Mouse (Mus musculus): ENCODE data around the gene BC005537. TPM values are rescaled to one million over a fixed set of nuclear protein-coding genes. Genes with fewer than 3 reads are reported as not detected.

Gene BC005537
- polyA plus RNA-seq, 1 experiment, result 23.9 TPM

DNA sequence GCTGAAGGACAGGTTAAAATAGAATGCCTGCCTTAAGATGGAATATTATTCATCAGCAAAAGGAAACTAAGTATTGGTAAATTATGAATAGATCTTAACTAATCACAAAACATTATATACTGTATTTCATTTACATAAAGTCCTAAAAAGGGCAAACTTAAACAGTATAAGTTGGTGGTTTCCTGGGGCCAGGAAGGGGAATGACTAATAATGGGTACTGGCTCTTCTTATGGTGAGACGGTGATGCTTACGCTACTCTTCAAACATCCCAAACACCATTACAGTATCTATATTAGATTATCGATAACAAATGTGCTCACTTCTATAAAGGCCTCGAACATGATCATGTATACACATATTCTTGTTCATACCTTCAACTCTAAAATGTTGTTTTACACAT, 2.8 kb upstream of the BC005537 start:
- WGBS, result 99% methylated on average over 4 of the region's 4 CpGs
- DNase-seq (ENCODE audit: low read depth, low spot score), result no peak

DNA sequence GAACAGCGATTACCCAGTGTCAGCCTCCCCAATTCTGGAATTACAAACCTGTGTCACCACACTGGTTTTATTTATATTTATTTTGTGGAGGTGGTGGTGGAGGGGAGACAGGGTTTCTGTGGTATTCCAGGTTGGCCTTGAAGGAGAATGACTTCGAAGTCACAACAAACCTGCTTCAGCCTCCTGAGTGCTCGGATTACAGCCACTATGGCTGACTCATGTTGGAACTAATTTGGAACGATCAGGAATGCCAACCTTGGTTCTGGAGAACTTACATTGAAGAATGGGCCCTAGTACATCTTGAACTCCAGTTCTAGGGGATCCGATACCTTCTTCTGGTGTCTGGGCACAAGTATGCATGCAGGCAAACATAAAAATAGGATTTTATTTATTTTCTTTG, 2.1 kb upstream of the BC005537 start:
- 58% methylated on average over 5 of the region's 5 CpGs for WGBS
- no peak for DNase-seq (ENCODE audit: low read depth, low spot score)

DNA sequence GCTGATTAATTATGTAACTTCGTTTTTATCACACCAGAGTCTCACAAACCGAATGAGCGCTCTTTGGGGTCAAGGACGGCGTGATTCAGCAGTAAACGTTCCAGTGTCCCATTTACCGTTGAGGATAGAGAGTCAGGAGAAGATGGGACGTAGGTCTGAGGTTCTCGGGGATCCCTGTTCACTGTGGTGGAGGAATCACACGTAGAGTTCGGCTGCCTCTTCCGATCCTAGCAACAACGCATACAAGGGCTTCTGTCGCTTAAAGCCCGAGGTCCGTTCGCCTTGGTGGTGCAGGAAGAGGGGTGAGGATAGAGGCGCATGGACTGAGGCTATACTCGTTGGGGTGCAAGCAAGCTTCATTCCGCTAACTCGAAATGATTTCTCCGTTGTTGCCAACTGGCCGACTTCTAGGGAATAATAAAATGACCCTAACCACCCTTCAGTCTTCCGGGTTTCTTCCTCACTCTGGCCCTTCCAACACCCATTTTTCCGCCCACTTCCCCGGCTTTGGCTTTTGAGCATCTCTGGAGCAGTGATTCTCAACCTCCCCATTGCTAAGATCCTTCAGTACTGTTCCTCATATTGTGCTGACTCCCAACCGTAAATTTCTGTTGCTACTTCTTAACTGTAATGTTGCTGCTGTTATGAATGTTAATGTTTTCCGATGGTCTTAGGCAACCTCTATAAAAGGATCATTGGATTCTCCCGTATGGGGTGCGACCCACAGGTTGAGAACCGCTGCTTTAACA, 1.4 kb upstream of the BC005537 start:
- no peak for DNase-seq (ENCODE audit: low read depth, low spot score)
- WGBS, result under 1% methylated on average over 31 of the region's 31 CpGs

DNA sequence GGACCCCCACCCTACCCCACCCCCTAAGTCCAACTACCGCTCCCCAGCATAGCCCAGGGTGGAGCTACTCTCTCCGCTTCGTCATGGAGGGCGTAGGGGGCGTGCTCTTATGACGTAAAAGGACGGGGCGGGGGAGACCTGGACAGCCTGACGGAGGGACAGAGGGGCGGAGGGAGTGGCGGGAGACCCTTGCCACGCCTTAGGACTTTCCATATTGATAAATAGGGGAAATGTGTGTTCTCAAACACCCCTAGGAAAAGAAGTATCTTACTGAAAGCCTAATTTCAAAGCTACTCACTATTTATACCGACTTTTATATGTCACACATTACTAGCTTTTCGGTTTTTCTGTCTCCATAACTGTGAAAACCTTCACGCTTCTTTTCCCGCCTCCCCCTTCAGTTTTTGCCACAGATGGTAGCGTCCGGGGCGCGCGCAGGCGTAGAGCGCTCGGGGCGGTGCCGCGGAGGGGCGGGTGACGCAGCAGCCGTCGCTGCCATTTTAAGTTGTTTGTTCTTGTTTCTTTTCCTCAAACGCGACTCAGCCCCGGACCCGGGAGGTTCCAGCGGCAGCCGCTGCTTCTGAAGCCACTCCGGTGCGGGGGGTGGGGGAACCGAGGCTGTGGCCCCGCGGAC, 666 bp upstream of the BC005537 start:
- peak; percentile 92 for DNase-seq (ENCODE audit: low read depth, low spot score)
- under 1% methylated on average over 42 of the region's 42 CpGs for WGBS

DNA sequence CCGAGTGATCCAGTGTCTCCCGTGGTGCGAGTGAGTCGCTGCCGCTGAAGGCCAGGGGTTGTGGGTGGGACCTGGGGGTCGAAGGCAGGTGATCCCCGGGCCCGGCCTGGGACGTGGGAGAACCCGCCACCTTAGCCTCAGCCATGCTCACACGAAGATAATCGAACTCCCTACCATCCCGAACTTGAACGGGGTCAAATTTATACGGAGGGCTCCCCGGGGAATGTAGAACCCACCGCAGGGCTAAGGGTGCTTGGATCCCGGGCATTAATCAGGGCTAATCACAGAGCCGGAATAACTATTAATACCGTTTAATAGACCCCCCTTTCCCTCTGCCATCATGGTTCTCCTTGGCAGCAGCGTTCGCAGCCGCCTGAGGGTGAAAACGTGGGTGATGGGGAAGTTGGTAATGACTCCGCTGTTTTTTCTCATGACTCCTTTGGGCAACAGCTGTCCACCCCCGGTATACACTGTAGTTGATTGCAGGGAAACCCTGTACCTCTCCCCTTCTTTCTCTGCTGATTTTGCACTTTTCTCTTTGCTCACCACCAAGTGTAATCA, 754 bp downstream of the BC005537 start:
- WGBS, result under 1% methylated on average over 26 of the region's 26 CpGs
- no peak for DNase-seq (ENCODE audit: low read depth, low spot score)

DNA sequence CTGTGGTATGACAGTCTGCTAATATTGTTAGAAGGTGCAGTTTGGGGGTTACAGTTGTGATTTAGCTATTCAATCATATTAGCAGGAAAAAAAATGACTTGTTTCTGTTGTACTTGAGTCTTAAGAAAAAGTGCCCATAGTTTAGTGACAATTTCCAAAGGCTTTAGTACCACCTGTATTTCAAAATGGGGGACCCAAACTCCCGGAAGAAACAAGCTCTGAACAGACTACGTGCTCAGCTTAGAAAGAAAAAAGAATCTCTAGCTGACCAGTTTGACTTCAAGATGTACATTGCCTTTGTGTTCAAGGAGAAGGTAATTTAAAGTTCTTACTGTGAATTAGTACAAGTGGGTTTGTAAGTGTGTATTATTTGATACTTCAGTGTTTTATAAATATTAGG, 1.7 kb downstream of the BC005537 start:
- WGBS, result 2% methylated on average over 2 of the region's 2 CpGs
- DNase-seq (ENCODE audit: low read depth, low spot score), result no peak

DNA sequence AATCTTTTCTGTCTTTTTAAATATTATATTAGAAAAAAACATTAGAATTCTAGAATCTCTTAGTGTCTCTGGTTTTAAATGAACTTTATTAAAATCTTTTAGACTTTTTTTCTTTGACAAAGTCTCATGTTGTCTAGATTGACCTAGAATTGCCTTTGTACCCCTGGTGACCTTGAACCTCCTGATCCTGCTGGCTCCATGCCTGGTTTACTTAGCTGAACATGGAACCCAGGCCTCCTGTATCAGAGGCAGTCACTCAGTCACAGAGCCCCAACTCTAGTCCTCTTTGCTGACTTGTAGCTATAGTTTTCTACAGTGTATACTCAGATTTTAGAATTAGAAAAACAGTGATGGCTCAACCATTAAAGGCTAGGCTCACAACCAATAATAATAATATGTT, 4.6 kb downstream of the BC005537 start:
- DNase-seq (ENCODE audit: low read depth, low spot score), result no peak

DNA sequence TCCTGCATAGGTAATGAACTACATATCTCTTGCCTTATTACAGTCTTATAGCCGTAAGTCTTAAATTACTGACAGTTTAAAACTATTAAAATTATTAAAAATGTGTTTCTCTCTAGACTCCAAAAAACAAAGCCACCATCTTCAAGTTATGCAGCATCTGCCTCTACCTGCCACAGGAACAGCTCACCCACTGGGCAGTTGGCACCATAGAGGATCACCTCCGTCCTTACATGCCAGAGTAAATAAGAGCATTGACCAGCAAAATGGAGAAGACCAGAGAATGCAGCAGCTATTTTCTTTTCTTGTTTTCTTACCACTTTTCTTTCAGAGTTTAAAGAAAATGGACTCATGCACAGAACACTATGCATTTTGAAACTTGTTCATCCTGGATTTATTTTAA, 11.1 kb downstream of the BC005537 start:
- WGBS, result 90% methylated on average over 2 of the region's 2 CpGs
- DNase-seq (ENCODE audit: low read depth, low spot score), result no peak

DNA sequence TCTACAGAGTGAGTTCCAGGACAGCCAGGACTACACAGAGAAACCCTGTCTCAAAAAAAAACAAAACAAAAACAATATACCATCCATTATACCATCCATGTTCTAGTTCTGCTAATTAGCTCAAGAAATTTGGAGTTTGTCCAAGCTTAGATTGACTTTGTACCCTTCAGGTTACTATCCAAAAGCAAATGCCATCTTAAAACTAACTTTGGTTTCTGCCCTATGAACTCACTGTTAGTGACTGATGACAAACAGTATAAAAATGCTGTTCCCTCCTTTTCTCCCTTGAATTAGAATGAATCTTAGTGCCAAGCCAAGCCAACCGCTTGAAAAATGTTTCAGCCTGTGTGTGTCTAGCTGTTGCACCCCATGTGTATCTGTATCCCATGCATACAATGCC, 13.2 kb downstream of the BC005537 start:
- WGBS, result 79% methylated on average over 1 of the region's 1 CpGs
- no peak for DNase-seq (ENCODE audit: low read depth, low spot score)

DNA sequence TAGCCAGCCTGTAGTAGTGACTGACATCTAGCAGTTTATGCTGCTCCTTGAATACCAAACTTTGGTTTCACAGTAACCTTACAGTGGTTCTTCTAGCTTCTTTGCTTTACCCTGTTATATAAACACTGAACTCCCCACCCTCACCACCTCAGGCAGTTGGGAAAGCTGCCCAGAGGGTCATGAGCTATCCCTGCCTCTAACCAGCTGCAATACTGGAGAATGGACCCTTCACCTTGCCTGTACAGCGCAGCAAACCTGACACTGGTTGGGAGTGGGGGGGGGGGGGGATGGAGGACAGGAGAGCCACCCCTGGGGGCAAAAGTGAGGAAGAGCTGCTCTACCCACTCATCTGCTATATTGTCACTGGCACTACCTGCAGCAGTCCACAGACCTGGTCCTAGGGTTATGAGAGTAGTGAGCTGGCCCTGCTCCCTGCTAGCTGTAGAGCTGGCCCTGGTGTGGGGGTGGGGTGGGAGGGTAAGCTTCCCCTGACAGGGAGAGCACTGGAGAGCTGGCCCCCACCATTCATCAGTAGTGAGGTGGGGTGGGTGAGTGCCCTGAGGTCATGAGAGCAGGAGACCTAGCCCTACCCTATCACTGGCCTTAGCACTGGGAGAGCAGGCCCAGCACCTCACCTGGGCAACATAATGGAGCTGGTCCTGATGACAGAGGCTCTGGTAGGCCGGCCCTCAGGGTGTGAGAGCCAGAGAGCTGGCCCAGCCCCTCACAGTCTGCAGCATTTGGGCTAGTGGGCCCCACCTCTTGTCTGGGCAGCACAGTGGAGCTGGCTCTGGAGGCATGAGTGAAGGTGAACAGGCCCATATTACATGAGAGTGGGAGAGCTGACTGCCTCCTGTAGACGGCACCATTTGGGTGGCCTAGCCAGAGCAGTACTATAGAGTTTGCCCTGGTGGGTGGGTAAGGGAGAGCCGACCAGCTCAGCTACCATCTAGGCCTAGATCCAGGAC, 15.0 kb downstream of the BC005537 start:
- DNase-seq (ENCODE audit: low read depth, low spot score), result no peak
- WGBS, result 61% methylated on average over 4 of the region's 4 CpGs

DNA sequence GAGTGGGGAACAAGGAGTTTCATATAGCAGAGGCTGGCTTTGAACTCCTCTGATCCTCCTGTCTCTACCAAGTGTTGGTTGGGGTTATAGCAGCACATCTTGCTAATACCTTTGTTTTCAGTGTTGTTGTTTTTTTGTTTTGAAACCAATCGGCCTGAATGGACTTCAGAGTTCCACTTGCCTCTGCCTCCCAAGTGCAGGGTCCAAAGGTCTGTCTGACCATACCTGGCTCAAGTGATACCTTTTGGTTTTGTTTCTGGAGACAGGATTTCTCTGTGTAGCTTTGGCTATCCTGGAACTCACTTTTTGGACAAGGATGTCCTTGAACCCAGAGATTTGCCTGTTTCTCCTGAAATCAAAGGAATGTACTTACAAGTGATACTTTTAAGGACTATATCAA, 18.5 kb downstream of the BC005537 start:
- WGBS, result 70% methylated on average over 1 of the region's 1 CpGs
- no peak for DNase-seq (ENCODE audit: low read depth, low spot score)

DNA sequence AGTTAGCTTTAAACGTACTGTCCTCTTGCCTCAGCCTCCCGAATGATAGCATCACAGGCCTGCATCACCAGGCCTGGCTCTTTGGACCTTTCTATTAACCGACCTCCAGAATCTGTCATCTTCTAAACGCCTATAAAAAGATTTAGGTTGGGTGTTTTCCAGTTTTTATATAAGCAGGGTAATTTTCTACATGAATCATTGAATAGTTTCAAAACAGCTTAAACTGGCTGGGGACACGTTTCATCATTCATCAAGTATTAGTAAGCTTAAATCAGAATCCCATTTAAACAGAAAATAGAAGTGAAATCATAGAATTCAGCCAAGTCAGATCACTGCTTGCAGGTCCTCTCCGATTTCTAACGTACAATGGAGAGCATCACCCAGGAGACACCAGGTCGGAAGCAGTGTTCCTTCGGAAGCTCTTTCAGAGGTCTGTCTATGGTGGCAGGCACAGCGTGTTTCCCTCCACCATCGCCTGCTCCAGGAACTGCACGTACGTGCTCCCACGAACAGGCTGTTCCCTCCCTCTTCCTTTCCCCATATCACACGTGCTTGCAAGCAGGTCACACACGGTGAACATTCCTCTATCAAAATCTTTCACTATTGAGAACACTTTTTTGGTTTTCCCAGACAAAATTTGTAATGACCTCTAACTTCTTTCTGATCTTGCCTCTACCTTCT, 21.3 kb downstream of the BC005537 start:
- DNase-seq (ENCODE audit: low read depth, low spot score), result no peak
- WGBS, result 84% methylated on average over 16 of the region's 16 CpGs

DNA sequence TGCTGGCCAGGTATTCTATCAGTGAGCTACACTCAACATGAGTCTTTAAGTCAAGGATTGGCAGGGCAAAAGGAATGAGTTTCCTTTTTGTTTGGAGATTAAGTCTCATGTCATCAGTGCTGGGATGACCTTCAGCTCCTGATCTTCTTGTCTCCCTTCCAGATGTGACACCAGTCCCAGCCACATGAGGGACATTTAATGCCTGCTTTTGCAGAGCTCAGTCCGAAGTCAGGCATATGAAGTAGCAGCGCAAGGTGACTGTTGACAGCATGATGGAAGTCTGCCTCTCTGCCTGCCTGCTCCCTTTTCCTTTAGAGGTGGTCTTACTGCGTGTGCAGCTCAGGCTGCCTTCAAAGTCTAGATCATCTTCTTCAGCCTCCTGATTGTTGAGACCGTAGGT, 23.2 kb downstream of the BC005537 start:
- 95% methylated on average over 4 of the region's 4 CpGs for WGBS
- no peak for DNase-seq (ENCODE audit: low read depth, low spot score)

DNA sequence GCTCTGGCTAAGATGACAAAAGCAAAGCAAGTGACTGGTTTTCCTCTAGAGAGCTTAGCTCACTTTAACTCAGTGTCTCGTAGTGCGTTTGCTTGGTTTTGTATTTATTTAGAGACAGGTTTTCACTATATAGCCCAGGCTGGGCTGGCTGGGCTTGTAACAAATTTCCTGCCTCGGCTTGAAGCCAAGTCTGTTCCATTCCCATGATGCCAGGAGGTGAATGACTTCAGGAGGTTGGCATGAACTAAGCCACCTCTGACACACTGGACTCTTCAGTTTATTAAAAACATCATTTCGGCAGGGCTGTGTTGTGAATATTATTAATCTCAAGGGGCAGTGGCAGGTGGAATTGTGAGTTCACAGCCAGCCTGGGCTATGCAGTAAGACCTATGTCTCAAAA, 24.1 kb downstream of the BC005537 start:
- 38% methylated on average over 4 of the region's 4 CpGs for WGBS

DNA sequence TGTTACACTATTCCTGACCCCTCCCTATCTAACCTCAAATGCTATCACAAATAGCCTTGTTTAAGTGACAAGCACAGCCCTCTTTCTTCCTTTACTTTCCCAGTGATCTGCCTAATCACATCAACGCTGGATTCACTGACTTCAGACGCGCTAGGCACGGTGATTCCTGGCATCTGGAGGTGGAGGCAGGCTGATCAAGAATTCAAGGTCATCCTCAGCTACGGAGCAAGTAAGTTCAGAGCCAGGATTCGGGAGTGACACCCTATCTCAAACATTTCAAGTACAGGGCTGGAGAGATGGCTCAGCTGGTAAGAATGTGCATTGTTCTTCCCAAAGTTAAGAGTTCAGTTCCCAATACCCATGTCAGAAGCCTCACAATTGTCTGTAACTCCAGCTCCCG, 24.7 kb downstream of the BC005537 start:
- 50% methylated on average over 7 of the region's 7 CpGs for WGBS

More for the DNA sequence above, 24.1 kb downstream of the BC005537 start:
- DNase-seq (ENCODE audit: low read depth, low spot score), result no peak

DNA sequence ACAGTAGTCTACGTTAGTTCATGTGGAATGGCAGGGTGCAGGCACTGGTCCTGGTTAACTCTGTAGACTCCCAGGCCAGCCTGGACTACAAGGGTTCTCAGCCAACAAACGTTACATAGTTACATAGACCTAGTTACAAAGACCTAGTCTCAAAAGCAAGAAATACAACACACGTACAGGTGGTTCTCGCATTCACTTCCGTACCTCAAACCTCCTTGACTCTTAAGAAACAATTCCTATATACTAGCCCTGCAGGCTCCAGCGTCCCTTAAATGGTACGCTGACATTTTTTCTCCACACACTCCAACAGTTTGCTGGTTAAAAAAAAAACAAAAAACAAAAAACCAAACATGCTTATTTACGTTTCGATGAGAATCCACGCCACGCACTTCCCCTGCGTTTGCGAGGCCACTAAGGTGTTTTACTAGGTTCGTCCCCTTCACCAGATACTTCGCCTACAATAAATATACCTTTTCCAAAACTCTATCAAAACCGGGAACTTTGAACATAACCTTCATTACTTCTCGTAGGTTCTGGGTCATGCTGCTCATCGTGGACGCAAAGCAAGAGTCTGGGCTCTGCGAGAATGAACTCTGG, 29.4 kb downstream of the BC005537 start:
- WGBS, result under 1% methylated on average over 20 of the region's 20 CpGs
- no peak for DNase-seq (ENCODE audit: low read depth, low spot score)

More for the DNA sequence above, 24.7 kb downstream of the BC005537 start:
- no peak for DNase-seq (ENCODE audit: low read depth, low spot score)

DNA sequence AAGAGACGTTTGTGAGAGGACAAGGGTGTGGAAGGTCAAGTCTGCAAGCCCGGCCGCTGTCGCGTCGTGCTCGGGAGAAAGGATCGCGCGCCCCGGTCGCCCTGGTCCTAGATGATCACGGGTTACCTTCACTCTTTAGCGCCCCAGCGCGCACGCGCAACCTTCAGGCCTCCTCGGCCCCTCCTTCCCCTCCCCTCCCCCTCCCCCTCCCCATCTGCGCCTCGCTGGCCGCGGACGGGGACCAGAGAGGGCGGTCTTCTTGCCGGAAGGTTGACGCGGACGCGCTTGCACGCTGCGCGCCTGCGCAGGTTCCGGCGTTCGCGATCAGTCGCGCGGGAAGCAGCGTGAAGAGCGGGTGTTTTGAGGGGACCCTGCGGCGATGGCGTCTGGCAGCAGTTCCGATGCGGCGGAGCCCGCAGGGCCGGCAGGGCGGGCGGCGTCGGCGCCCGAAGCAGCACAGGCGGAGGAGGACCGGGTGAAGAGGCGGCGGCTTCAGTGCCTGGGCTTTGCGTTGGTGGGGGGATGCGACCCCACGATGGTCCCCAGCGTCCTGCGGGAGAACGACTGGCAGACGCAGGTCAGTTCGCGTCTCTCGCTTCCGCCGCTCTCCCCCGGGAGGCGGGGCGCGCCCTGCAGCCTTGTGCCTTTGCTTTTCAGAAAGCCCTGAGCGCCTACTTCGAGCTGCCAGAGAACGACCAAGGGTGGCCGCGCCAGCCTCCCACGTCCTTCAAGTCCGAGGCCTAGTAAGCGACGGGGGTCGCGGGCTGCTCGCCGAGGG, 30.1 kb downstream of the BC005537 start, which contains the start of the genes Acot13 and Tdp2:
Acot13 (minus strand) TSS at position 188 of the 778 bp plus-strand sequence.
Tdp2 (plus strand) TSS at position 327 of the 778 bp plus-strand sequence.
- WGBS, result under 1% methylated on average over 90 of the region's 90 CpGs
- DNase-seq (ENCODE audit: low read depth, low spot score), result peak; percentile 97

DNA sequence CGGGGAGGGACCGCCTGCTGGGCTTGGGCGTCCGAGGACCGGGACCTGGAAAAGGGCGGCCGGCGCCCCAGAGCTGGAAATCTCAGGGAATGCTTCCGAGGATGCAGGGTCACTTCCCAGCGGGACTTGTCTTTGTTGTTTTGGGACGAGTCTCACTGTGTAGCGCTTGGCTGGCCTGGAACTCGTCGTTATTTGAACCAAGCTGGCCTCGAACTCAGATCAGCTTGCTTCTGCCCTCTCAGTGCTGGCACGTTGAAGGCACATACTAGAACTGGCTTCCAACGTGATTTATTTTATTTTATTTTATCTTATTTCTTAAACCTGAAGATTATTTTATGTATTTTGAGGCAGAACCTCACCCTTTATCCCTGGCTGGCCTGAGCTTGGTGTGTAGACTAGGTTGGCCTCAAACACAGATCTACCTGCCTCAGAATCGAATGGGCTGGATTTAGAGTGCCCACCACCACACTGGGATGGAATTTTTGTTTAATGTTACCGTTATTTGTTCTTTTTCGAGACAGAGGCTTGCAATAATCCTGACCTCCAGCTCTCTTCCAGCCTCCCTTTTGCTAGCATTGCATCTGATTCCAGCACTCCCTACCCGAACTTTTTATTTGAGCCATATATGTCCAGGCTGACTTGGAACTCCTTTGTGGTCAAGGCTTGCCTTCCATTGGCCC, 30.8 kb downstream of the BC005537 start:
- WGBS, result 1% methylated on average over 21 of the region's 21 CpGs
- DNase-seq (ENCODE audit: low read depth, low spot score), result no peak

All from large intestine, adult 2 months (tissue).